Mouse (Mus musculus) liver, adult (tissue): Measurements from ENCODE around the gene Wdr91.

Source experiments
- GATA4 ChIP-seq: IDR thresholded peaks from 2 replicates; pipeline ENCODE4 v1.6.1; 2014; ENCODE audit warnings: mild to moderate bottlenecking, low read length; ENCODE audit not compliant: insufficient replicate concordance

Gene Wdr91

DNA sequence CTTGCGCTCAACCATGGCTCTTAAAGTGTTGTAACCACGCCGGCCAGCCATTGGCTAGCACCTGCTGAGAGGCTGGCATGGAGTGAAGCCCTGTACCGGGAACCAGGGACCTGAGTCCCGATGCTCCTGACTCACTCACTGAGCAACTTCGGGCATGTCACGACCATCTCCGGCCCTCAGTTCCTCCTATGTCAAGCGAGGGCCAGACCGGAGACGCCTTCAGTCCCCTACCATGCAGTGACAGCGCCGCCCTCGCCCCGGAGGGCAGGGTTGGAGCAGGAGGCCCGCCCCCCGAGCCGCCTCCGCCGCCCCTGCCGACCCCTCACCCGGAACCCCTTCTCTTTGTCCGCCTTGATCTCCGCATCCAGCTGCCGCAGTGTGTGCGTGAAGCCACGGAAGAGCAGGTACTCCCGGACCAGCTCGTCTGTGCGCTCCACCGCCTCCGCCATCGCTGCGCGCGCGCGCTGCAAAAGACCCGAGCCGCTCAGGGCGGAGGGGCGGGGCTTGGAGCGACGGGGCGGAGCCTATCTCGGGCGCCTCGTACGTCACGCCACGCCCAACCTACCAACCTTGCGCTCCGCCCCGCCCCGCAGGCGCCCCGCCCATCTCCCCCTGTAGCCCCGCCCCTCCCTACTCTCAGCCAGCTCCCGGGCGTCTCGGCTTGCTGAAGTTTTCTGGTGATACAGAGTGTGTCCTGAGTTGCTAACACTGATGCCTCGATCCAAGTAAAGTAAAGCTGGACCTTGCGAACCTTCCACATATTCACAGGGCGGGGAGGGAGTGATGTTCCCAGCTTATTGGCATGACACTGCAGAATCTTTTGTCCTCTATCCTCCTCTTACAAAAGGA lies at the start of gene Wdr91:
Wdr91 (minus strand) TSS at position 506 of the 849 bp plus-strand sequence.
- TF ChIP-seq GATA4: no peak

DNA sequence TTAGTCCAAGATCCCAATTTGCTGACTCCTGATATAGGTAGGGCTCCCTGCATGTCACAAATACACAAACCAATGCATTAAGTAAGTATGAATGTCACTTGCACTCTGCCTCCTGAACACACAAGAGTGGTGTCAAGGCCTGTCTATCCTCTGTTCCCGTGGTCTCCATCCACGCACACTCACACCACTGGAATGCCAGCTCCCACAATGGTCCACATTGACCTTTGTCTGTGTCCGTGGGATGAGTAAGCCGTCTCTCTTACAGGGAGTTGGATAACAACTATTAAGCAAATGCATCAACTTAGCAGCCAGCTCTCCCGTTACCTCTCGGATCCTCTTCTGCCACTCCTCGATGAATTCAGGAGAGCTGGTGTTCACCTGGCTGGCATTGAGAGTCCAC lies 48.5 kb upstream of the Wdr91 start:
- no peak for TF ChIP-seq GATA4

DNA sequence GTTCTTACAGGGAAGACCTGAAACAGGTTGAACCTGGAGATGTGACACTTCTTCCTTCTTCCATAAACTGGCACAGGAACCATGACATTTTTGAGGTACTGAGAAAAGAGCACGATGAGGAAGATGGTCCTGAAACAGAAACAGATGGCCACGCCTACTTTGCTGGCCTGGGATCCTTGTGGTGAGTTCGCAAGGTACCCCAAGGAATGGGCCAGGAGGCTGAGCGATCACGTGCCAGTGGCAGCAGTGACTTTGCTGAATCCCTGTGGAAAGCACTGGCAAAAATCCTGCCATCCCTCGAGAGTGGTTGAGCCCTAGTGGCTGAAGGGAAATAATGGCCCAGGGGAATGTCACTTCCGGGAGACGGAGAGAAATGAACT lies 45.2 kb upstream of the Wdr91 start:
- TF ChIP-seq GATA4: no peak

DNA sequence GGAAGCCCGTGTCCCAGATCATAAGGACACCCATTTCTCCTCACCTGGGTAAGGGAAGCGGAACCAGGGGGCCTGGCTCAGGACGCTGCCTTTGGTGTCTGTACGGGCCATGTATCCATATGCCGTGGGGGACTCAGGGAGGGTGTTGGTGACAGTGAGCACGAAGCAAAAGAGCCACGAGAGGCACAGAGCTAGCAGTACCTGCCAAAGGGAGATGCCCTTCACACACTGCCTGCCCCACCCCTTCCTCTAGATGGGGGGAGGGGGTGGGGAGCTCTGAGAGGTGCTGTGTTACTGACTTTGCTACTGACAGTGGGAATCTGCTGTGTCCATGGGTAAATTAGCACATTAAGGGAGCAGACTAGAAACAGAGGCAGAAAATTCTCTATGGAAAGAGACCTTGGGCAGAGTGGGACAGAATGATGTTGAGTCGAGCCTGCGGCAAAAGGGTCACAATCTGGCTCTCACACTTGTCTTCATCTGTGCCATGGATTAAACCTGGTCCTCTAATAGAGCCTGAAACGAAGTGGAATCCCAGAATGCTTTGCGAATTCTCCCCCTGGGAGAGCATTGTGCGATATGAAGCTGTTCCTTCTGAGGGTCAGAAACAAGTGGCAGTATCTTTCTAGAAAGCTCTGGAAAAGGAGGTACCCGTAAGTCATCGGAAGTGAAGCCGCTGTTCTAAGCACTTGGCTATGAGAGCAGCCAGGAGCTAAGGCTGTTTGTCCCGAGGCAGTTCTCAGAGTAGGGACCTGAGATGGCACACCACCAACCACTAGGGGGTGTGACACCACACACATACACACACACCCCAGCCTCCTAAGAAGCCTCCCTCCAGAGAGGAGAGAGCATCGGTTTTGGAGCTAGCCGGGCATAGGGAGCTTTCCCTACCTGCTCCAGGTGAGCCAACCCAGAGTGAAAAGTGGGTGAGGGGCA lies 44.5 kb upstream of the Wdr91 start:
- no peak for TF ChIP-seq GATA4

DNA sequence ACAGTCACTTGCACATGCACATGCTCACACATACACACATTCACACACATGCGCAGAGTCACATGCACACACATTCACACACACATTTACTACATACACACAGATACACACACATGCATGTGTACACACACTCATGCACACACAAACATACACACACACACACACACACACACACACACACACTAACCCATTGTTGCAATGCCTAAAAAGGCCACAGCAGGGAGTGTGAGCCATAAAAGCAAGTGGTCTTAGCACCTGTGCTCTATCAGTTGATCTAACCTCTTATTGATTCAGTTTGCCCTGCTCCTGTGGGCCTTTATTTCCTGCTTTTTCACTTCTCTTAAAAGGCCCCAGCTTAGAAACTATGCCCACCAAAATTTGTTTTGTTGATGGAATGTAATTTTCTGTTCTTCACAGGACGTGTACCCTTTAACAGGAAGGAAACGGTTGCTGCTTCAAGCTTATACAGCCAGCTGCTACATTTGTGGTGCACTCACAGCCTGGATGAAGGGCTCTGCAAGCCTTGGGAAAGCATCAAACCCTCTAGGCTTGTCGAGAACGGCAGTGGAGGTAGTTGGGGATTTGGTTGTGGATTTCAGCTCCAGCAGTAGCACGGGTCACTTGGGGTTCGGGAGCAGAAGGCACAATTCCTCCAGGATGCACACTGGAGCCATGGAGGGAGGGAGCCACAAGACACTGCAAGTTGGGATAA lies 41.4 kb upstream of the Wdr91 start:
- TF ChIP-seq GATA4: no peak

DNA sequence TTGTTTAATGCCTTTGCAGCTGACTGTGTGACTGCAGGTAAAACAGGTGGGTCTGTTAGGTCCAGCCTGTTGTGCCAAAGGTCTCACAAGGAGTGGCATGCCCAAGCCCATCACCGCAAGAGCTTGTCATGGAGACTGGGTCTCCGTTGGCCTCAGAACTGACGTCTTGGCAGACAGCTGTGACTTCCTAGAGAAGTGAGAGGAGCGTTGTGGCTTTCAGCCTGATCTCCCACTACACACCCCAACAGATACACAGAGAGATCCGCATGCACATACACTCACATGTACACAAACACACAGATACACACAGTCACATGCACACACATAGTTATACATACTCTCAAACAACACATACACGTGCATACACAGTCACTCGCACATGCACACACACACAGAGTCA lies 40.8 kb upstream of the Wdr91 start:
- TF ChIP-seq GATA4: no peak

DNA sequence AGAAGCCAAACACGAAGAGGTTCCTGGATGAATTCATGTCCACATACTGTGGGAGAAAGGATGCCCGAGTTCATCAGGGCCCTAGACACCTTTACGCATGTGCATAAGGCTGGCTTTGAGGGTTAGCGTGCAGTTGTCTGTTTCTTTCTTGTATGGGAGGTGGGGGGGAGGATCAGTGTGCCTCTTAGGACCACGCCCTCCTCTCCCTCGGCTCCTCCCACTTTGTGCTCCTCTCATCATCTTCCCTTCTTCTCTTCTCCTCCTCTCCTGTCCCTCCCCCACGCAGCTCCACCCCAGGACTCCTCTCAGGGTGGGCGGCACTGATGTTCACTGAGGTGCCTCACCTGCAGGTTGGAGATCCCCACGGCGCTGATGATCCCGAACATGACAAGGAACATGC lies 37.8 kb upstream of the Wdr91 start:
- no peak for TF ChIP-seq GATA4

DNA sequence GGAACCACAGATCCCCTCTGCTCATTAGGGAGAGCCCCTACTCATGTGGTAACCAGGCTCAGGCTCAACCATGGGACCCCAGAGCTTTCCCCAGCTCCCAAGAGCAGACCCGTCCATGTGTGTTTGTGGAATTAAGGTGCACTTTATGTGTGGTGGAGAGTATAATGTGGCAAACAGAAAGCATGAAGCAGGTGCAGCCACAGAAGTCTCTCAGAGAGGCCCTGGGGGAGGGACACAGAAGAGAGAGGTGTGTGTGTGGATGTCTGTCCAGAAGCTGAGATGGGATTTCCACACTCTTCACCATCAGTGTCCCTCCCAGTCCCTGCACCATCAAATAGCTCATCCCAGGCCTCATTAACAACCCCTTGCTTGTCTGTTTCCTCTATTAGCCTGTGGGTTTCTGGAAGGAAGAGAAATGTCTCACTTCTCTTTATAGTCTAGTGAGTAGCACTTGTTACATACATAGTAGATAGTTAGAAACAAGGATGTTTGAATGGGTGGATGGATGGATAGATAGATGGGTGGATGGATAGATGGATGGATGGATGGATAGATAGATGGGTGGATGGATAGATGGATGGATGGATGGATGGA lies 35.9 kb upstream of the Wdr91 start:
- no peak for TF ChIP-seq GATA4

DNA sequence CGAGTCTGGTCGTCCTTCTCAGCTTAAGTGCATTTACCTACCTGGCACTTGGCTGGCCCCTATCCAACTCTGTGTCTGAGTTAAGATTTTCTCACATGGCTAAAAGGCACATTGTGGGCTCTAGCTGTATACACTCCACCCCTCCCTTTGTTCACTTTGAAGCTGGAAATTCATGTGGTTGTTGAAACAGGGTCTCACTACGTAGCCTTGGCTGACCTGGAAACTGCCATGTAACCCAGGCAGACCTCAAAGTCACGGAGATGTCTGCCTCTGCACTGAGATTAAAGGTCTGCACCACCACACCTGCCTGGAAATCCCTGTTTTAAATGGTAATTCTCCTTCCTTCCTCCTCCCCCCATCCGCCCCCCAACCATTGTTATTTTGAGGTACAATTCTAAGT lies 32.8 kb upstream of the Wdr91 start:
- TF ChIP-seq GATA4: no peak

DNA sequence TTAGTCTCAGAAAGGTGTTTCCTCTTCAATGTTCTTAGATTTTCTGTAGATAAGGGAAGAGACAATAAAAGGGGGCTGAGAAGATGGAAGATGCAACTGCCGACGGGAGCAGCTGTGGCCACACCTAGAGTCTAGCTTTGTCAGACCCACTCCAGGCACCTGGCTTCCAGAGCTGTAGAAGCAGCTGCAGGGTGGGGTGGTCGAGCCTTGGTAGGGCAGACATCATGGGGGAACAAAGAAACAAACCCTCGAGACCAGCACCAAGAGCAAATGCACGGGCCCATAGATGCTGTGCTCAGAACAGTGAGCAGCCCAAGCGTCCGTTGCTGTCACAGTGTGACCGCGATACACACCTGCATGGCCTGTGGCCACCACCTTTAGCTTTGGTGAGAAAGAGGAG lies 31.8 kb upstream of the Wdr91 start:
- TF ChIP-seq GATA4: no peak

DNA sequence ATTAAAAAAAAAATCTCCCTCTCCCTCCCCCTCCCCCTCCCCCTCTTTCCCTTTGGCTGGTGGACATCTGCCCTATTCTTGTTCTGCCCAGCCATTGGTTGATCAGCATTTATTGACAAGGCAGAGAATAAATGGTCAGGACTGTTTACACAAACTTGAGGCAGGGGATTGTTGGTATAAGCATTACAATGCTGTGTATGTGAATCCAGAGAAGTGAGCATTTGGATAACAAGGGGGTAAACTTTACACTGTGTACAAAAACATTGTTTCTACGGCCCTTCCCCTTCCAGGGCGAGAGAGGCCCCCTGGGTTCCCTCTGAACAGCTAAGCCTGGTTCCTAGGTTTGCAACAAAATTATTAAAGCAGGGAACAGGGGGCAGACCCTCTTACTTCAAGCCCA lies 30.8 kb upstream of the Wdr91 start:
- TF ChIP-seq GATA4: no peak

DNA sequence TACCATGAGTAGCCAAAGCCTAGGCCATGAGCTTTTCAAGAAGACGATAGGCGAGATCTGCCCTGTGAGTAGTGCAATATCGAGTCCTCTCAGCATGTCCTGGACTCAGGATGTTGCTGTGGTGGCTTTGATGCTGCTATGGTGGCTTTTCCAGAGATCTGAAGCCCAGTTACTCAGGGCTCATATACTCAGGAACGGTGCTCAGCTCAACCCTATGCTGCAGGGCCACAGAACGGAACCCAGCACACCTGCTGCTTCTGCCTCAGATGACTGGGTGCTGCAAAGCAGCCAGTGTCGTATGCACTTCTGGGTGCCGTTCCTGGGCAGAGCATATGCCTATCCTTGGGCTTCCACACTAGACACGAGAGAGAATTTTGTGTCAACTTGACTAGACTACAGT lies 28.8 kb upstream of the Wdr91 start:
- no peak for TF ChIP-seq GATA4

DNA sequence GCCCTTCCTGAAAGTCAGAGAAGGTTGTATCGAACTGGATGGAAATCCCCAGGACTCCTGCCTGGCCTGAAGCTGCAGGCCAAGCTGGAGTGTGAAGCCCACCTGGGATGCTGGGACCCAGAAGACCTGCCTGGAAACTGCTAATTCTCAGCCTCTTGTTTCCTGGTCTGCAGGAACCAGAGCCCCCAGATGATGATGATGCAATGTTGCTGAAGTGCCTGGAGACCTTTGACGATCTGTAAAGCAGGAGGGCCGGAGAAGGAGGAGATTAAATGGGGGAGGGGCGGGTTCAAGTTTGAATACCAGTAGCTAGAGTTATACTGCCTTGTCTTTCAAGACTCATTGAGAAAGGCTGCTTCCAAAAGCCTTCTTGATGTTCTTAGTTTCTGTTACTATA lies 28.3 kb upstream of the Wdr91 start:
- no peak for TF ChIP-seq GATA4

DNA sequence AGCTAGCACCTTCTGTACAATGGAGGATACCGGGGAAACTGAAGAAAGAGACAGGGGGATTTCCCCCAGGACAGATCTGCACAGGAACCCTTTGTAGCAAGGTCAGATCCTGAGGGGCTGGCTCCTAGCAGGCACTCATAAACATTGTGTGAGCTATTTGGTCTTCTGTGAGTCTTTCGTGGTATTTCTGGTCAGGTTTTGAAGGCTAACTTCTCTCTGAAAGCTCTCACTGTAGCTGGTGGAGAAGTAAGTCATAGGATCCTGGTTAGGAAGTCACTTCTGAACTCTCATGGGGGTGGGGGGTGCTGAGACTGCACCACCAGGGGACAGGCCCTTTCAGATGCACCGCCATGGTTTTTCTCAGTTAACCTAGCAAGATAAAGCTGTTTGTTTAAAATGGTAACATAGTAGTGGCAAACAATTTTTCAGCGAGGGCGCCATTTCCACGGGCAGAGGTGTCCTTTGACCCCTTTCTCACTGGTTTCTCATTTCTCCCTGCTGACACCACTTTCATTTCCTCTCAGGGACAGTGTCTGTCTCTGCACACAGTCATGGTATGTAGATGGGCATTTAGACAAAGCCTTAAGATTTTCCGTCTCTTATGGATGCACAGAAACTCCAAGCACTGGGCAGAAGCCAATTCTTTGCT lies 27.7 kb upstream of the Wdr91 start:
- TF ChIP-seq GATA4: no peak

DNA sequence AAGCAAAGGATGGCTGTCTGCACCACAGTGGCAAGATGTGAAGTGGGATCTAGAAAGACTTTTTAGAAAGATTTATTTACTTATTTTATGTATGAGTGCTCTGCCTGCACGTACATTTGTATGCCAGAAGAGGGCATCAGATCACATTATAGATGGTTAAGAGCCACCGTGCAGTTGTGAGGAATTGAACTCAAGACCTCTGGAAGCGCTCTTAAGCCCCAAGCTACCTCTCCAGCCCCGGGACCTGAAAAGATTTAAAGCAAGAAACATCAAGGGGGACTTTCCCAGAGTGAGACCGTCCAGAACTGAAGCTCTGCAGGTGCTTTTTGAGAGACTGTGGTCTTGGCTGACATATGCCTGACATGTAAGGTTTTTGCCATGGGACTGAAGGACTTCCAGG lies 26.1 kb upstream of the Wdr91 start:
- no peak for TF ChIP-seq GATA4

DNA sequence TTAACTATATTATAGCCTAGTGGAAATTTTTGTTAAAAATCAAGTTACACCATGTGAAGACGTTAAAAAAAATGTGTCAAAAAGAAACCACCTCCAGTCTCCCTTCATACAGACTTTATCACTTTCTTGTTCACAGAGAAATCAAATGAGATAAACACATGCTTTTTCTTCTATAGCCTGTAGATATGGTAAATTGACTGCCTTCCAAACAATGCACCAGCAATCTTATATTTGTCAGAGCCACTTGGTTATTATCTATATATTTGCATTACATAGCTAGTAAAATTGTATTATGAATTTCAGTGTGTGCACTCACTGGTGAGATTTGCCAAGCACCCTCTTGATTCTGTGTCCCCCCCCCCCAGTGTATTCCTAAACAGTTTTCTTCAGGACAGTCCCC lies 22.0 kb upstream of the Wdr91 start:
- no peak for TF ChIP-seq GATA4
